Mouse (Mus musculus): ENCODE data around the gene Timm17b. TPM values are rescaled to one million over a fixed set of nuclear protein-coding genes. Genes with fewer than 3 reads are reported as not detected.
A peak's percentile ranks its signal among the peaks of the same experiment; 100 is the strongest.

Gene Timm17b
- 150 and 173 TPM in 2 replicates for polyA plus RNA-seq (2015; fragmentation: Nextera tagmentation; extraction: Ambion mirVana)

GRCm38 (mm10) chrX:7898880-7899874 is at the start of gene Timm17b, which contains the start of gene Pqbp1:
Gene Timm17b (plus strand): TSS chrX:7899357.
Gene Pqbp1 (minus strand): TSS chrX:7899269.
- no peaks in the 10 kb centered on the region for H3K27me3 ChIP-seq
- peaks cover 3% of the 10 kb centered on the region; the same call in 1 of the 2 replicates for H3K4me1 ChIP-seq
- peak within 1 kb of the TSS; percentile 74 for H3K9ac ChIP-seq
- WGBS, result 20% methylated on average over 62 of the region's 62 CpGs
- peak within 1 kb of the TSS; percentile 86 for H3K27ac ChIP-seq
- H3K4me3 ChIP-seq, result peak within 1 kb of the TSS; percentile 57
- peak within 1 kb of the TSS; percentile 61 for H3K4me2 ChIP-seq
- peak; percentile 94 for ATAC-seq (ENCODE audit: insufficient number of reproducible peaks, insufficient read depth, low FRiP score, low TSS enrichment, low read depth)
- no peaks in the 10 kb centered on the region for H3K9me3 ChIP-seq
- peaks cover 25% of the 10 kb centered on the region for H3K36me3 ChIP-seq

GRCm38 (mm10) chrX:7854578-7854977 is 44.6 kb upstream of the Timm17b start:
- no peaks in the 10 kb centered on the region for H3K4me1 ChIP-seq
- ATAC-seq (ENCODE audit: insufficient number of reproducible peaks, insufficient read depth, low FRiP score, low TSS enrichment, low read depth), result no peak
- no peaks in the 10 kb centered on the region for H3K27me3 ChIP-seq
- no peak overlapping the region for H3K9ac ChIP-seq
- H3K4me2 ChIP-seq, result no peak overlapping the region
- peaks cover 7% of the 10 kb centered on the region; the same call in 1 of the 2 replicates for H3K36me3 ChIP-seq
- no peak overlapping the region for H3K4me3 ChIP-seq
- no peak overlapping the region for H3K27ac ChIP-seq
- H3K9me3 ChIP-seq, result no peaks in the 10 kb centered on the region
- WGBS, result 52% methylated on average over 2 of the region's 2 CpGs

- Histone ChIP-seq H3K9me3 (no peaks in the 10 kb centered on the region), H3K9ac (no peak overlapping the region), H3K27me3 (no peaks in the 10 kb centered on the region), H3K36me3 (peaks cover 7% of the 10 kb centered on the region; the same call in 1 of the 2 replicates), H3K4me3 (no peak overlapping the region), H3K4me2 (no peak overlapping the region), H3K4me1 (no peaks in the 10 kb centered on the region), H3K27ac (no peak overlapping the region)
- WGBS, result 95% methylated on average over 3 of the region's 3 CpGs
- no peak for ATAC-seq (ENCODE audit: insufficient number of reproducible peaks, insufficient read depth, low FRiP score, low TSS enrichment, low read depth)
These were observed 39.9 kb upstream of the Timm17b start for GRCm38 (mm10) chrX:7859191-7859753.

GRCm38 (mm10) chrX:7863181-7863580 is 36.0 kb upstream of the Timm17b start:
- Histone ChIP-seq H3K27ac (no peak overlapping the region), H3K9me3 (no peaks in the 10 kb centered on the region), H3K4me2 (no peak overlapping the region), H3K36me3 (peaks cover 10% of the 10 kb centered on the region), H3K4me1 (no peaks in the 10 kb centered on the region), H3K9ac (no peak overlapping the region), H3K4me3 (no peak overlapping the region), H3K27me3 (no peaks in the 10 kb centered on the region)
- ATAC-seq (ENCODE audit: insufficient number of reproducible peaks, insufficient read depth, low FRiP score, low TSS enrichment, low read depth), result no peak
- WGBS, result 87% methylated on average over 1 of the region's 1 CpGs

GRCm38 (mm10) chrX:7864551-7864950 is 34.6 kb upstream of the Timm17b start:
- WGBS, result 86% methylated on average over 3 of the region's 3 CpGs
- Histone ChIP-seq H3K36me3 (peaks cover 13% of the 10 kb centered on the region), H3K27me3 (no peaks in the 10 kb centered on the region), H3K4me2 (no peak overlapping the region), H3K27ac (no peak overlapping the region), H3K4me1 (no peaks in the 10 kb centered on the region), H3K4me3 (no peak overlapping the region), H3K9me3 (no peaks in the 10 kb centered on the region), H3K9ac (no peak overlapping the region)
- ATAC-seq (ENCODE audit: insufficient number of reproducible peaks, insufficient read depth, low FRiP score, low TSS enrichment, low read depth), result no peak

GRCm38 (mm10) chrX:7865343-7865742 is 33.8 kb upstream of the Timm17b start:
- H3K27me3 ChIP-seq, result no peaks in the 10 kb centered on the region
- WGBS, result 78% methylated on average over 2 of the region's 2 CpGs
- ATAC-seq (ENCODE audit: insufficient number of reproducible peaks, insufficient read depth, low FRiP score, low TSS enrichment, low read depth), result no peak
- no peaks in the 10 kb centered on the region for H3K4me1 ChIP-seq
- no peak overlapping the region for H3K27ac ChIP-seq
- no peak overlapping the region for H3K4me2 ChIP-seq
- no peaks in the 10 kb centered on the region for H3K9me3 ChIP-seq
- peaks cover 13% of the 10 kb centered on the region for H3K36me3 ChIP-seq
- H3K9ac ChIP-seq, result no peak overlapping the region
- no peak overlapping the region for H3K4me3 ChIP-seq

- ATAC-seq (ENCODE audit: insufficient number of reproducible peaks, insufficient read depth, low FRiP score, low TSS enrichment, low read depth), result no peak
- 67% methylated on average over 2 of the region's 2 CpGs for WGBS
These were observed 33.4 kb upstream of the Timm17b start for GRCm38 (mm10) chrX:7865786-7866185.

GRCm38 (mm10) chrX:7867141-7867540 is 32.0 kb upstream of the Timm17b start:
- Histone ChIP-seq H3K36me3 (peaks cover 18% of the 10 kb centered on the region), H3K4me3 (no peak overlapping the region), H3K4me2 (no peak overlapping the region), H3K27ac (no peak overlapping the region), H3K4me1 (no peaks in the 10 kb centered on the region), H3K9ac (no peak overlapping the region), H3K27me3 (no peaks in the 10 kb centered on the region), H3K9me3 (no peaks in the 10 kb centered on the region)
- no peak for ATAC-seq (ENCODE audit: insufficient number of reproducible peaks, insufficient read depth, low FRiP score, low TSS enrichment, low read depth)
- 93% methylated on average over 1 of the region's 1 CpGs for WGBS

More at GRCm38 (mm10) chrX:7865786-7866185, 33.4 kb upstream of the Timm17b start:
- Histone ChIP-seq H3K27ac (no peak overlapping the region), H3K4me1 (no peaks in the 10 kb centered on the region), H3K27me3 (no peaks in the 10 kb centered on the region), H3K9me3 (no peaks in the 10 kb centered on the region), H3K4me3 (no peak overlapping the region), H3K36me3 (peaks cover 13% of the 10 kb centered on the region), H3K9ac (no peak overlapping the region), H3K4me2 (no peak overlapping the region)

GRCm38 (mm10) chrX:7868506-7868905 is 30.7 kb upstream of the Timm17b start:
- Histone ChIP-seq H3K4me3 (no peak overlapping the region), H3K9ac (no peak overlapping the region), H3K27me3 (no peaks in the 10 kb centered on the region), H3K4me1 (no peaks in the 10 kb centered on the region), H3K27ac (no peak overlapping the region), H3K36me3 (peaks cover 26% of the 10 kb centered on the region), H3K9me3 (no peaks in the 10 kb centered on the region), H3K4me2 (no peak overlapping the region)
- no peak for ATAC-seq (ENCODE audit: insufficient number of reproducible peaks, insufficient read depth, low FRiP score, low TSS enrichment, low read depth)
- WGBS, result 53% methylated on average over 2 of the region's 2 CpGs

- 49% methylated on average over 3 of the region's 3 CpGs for WGBS
- no peak for ATAC-seq (ENCODE audit: insufficient number of reproducible peaks, insufficient read depth, low FRiP score, low TSS enrichment, low read depth)
These were observed 29.3 kb upstream of the Timm17b start for GRCm38 (mm10) chrX:7869826-7870225.

GRCm38 (mm10) chrX:7878007-7878419 is 21.1 kb upstream of the Timm17b start, which contains the start of gene Pim2:
Gene Pim2 (plus strand): TSS chrX:7878262.
- H3K27me3 ChIP-seq, result peaks cover 7% of the 10 kb centered on the region
- peak within 1 kb of the TSS; percentile 62 for H3K9ac ChIP-seq
- H3K36me3 ChIP-seq, result peaks cover 14% of the 10 kb centered on the region
- ATAC-seq (ENCODE audit: insufficient number of reproducible peaks, insufficient read depth, low FRiP score, low TSS enrichment, low read depth), result peak; percentile 83
- peak within 1 kb of the TSS; percentile 81 for H3K4me2 ChIP-seq
- no peaks in the 10 kb centered on the region for H3K9me3 ChIP-seq
- 19% methylated on average over 25 of the region's 38 CpGs for WGBS
- peak within 1 kb of the TSS; percentile 48 for H3K4me3 ChIP-seq
- no peak within 1 kb of the TSS for H3K27ac ChIP-seq
- peaks cover 4% of the 10 kb centered on the region; the same call in 1 of the 2 replicates for H3K4me1 ChIP-seq

More at GRCm38 (mm10) chrX:7869826-7870225, 29.3 kb upstream of the Timm17b start:
- Histone ChIP-seq H3K4me2 (no peak overlapping the region), H3K27ac (no peak overlapping the region), H3K4me3 (no peak overlapping the region), H3K36me3 (peaks cover 34% of the 10 kb centered on the region), H3K9me3 (no peaks in the 10 kb centered on the region), H3K9ac (no peak overlapping the region), H3K27me3 (no peaks in the 10 kb centered on the region), H3K4me1 (no peaks in the 10 kb centered on the region)

Data from embryonic facial prominence, embryonic 13.5 days (tissue).